ENCODE assay signal across 30 mouse cellular contexts in the genomic region with DNA sequence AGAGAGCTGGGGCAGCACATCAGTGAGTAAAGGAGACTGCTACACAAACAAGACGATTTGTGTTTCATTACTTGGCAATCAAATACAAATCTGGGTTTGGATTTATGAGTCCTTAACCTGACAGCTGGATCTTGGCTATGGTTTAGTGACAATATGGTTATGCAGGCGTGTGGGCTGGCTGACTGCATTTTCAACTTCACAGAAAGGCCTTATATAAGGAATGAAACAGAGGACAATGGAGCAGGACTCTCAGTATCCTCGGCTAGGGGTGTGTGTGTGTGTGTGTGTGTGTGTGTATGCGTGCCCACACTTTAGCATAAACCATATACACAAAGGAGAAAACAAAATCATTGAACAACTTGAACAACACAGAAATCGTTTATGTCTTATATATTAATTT.
DNase-seq lines count a peak whose midpoint lies in the region; ATAC-seq and TF ChIP-seq lines count a peak whose summit lies in the region.
"Had no signal": no experiment of that assay in that cellular context is flagged by ENCODE, and none has a peak within 500 bp of the region (broad histone marks: within the 10 kb centered on the region; RNA-seq: fewer than 3 reads in every experiment).

No protein-coding gene starts in this region.

- no peak for ATAC-seq in forebrain, embryonic 15.5 days (replicated peaks)
- no peak for ATAC-seq in forebrain, embryonic 16.5 days
- ATAC-seq in kidney, postnatal 0 days (replicated peaks; ENCODE audit: low FRiP score, low read depth), result no peak
- ATAC-seq in kidney, embryonic 16.5 days (ENCODE audit: low FRiP score, low TSS enrichment), result no peak
- no peak; the same call in 1 of the 2 replicates for ATAC-seq in midbrain, postnatal 0 days (ENCODE audit: low FRiP score)
- ATAC-seq: intestine, embryonic 15.5 days; midbrain, embryonic 15.5 days; Patski had no signal

- H3K36me3 ChIP-seq in forebrain, embryonic 15.5 days, result no peaks in the 10 kb centered on the region
- no peaks in the 10 kb centered on the region for H3K36me3 ChIP-seq in forebrain, embryonic 16.5 days (ENCODE audit: control insufficient read depth, insufficient read depth)
- H3K36me3 ChIP-seq in kidney, postnatal 0 days (ENCODE audit: insufficient read depth, low read length), result no peaks in the 10 kb centered on the region
- no peaks in the 10 kb centered on the region for H3K36me3 ChIP-seq in kidney, embryonic 16.5 days (ENCODE audit: insufficient read depth, low read length)
- no peaks in the 10 kb centered on the region for H3K36me3 ChIP-seq in midbrain, postnatal 0 days (ENCODE audit: insufficient read depth, low read length)
- no peaks in the 10 kb centered on the region for H3K36me3 ChIP-seq in midbrain, embryonic 10.5 days
- H3K36me3 ChIP-seq: G1E; intestine, embryonic 15.5 days; limb, embryonic 10.5 days; liver, embryonic 15.5 days; lung, embryonic 15.5 days; midbrain, embryonic 15.5 days; neural tube, embryonic 13.5 days had no signal

- H3K27me3 ChIP-seq in forebrain, embryonic 15.5 days, result no peaks in the 10 kb centered on the region
- H3K27me3 ChIP-seq in forebrain, embryonic 16.5 days (replicated peaks; ENCODE audit: control insufficient read depth, insufficient read depth, low read length), result no peaks in the 10 kb centered on the region
- no peaks in the 10 kb centered on the region for H3K27me3 ChIP-seq in kidney, postnatal 0 days (ENCODE audit: insufficient read depth, low read length)
- H3K27me3 ChIP-seq in kidney, embryonic 16.5 days (ENCODE audit: insufficient read depth, low read length), result no peaks in the 10 kb centered on the region
- no peaks in the 10 kb centered on the region for H3K27me3 ChIP-seq in midbrain, postnatal 0 days (ENCODE audit: insufficient read depth, low read length)
- H3K27me3 ChIP-seq in midbrain, embryonic 10.5 days (ENCODE audit: low read depth, poor library complexity, severe bottlenecking), result no peaks in the 10 kb centered on the region
- H3K27me3 ChIP-seq: CH12.LX; intestine, embryonic 15.5 days; liver, embryonic 15.5 days; lung, embryonic 15.5 days; midbrain, embryonic 15.5 days; neural tube, embryonic 13.5 days; Patski had no signal

- H3K4me2 ChIP-seq in forebrain, embryonic 15.5 days (replicated peaks), result no peak overlapping the region
- H3K4me2 ChIP-seq in forebrain, embryonic 16.5 days (ENCODE audit: low read length), result no peak overlapping the region
- no peak overlapping the region for H3K4me2 ChIP-seq in kidney, postnatal 0 days (ENCODE audit: low read length)
- H3K4me2 ChIP-seq in kidney, embryonic 16.5 days (replicated peaks; ENCODE audit: low read depth, low read length), result no peak overlapping the region
- H3K4me2 ChIP-seq in midbrain, postnatal 0 days (ENCODE audit: low read depth, low read length, poor library complexity, severe bottlenecking), result no peak overlapping the region
- H3K4me2 ChIP-seq: hindbrain, embryonic 14.5 days; intestine, embryonic 15.5 days; liver, embryonic 15.5 days; lung, embryonic 15.5 days; midbrain, embryonic 15.5 days; neural tube, embryonic 13.5 days had no signal

- H3K9ac ChIP-seq in forebrain, embryonic 15.5 days (replicated peaks), result no peak overlapping the region
- H3K9ac ChIP-seq in forebrain, embryonic 16.5 days (replicated peaks; ENCODE audit: low read depth, low read length), result no peak overlapping the region
- no peak overlapping the region for H3K9ac ChIP-seq in kidney, postnatal 0 days (ENCODE audit: low read depth, low read length)
- no peak overlapping the region for H3K9ac ChIP-seq in kidney, embryonic 16.5 days (replicated peaks; ENCODE audit: low read length)
- H3K9ac ChIP-seq in midbrain, postnatal 0 days (replicated peaks; ENCODE audit: low read length, poor library complexity, severe bottlenecking), result no peak overlapping the region
- H3K9ac ChIP-seq: hindbrain, embryonic 14.5 days; intestine, embryonic 15.5 days; liver, embryonic 15.5 days; lung, embryonic 15.5 days; midbrain, embryonic 15.5 days; neural tube, embryonic 13.5 days had no signal

- H3K4me1 ChIP-seq in forebrain, embryonic 15.5 days, result no peaks in the 10 kb centered on the region; the same call in 1 of the 2 replicates
- 0 out of 2 replicates have a peak, but pooled peaks cover 2% of the 10 kb centered on the region for H3K4me1 ChIP-seq in forebrain, embryonic 16.5 days (replicated peaks; ENCODE audit: control insufficient read depth, insufficient read depth, low read length)
- H3K4me1 ChIP-seq in kidney, postnatal 0 days (replicated peaks; ENCODE audit: insufficient read depth, low read length), result no peaks in the 10 kb centered on the region
- H3K4me1 ChIP-seq in kidney, embryonic 16.5 days (ENCODE audit: insufficient read depth, low read length), result no peaks in the 10 kb centered on the region
- H3K4me1 ChIP-seq in midbrain, postnatal 0 days (ENCODE audit: insufficient read depth, low read length), result no peaks in the 10 kb centered on the region
- no peaks in the 10 kb centered on the region for H3K4me1 ChIP-seq in midbrain, embryonic 10.5 days
- H3K4me1 ChIP-seq: intestine, embryonic 15.5 days; limb, embryonic 10.5 days; liver, embryonic 15.5 days; lung, embryonic 15.5 days; midbrain, embryonic 15.5 days; neural tube, embryonic 13.5 days had no signal

- TF ChIP-seq CTCF in kidney, postnatal 0 days (IDR thresholded peaks at IDR 0.05; ENCODE audit: low read depth), result no peak
- no peak for TF ChIP-seq CTCF in midbrain, postnatal 0 days (IDR thresholded peaks at IDR 0.05)

- no peak overlapping the region for H3K4me3 ChIP-seq in forebrain, embryonic 15.5 days
- H3K4me3 ChIP-seq in forebrain, embryonic 16.5 days (replicated peaks; ENCODE audit: low read length), result no peak overlapping the region
- no peak overlapping the region for H3K4me3 ChIP-seq in kidney, postnatal 0 days (replicated peaks; ENCODE audit: low read depth, low read length)
- no peak overlapping the region for H3K4me3 ChIP-seq in kidney, embryonic 16.5 days (ENCODE audit: low read length)
- no peak overlapping the region for H3K4me3 ChIP-seq in midbrain, postnatal 0 days (ENCODE audit: low read depth, low read length)
- no peak overlapping the region for H3K4me3 ChIP-seq in midbrain, embryonic 10.5 days
- H3K4me3 ChIP-seq: intestine, embryonic 15.5 days; limb, embryonic 10.5 days; liver, embryonic 15.5 days; lung, embryonic 15.5 days; midbrain, embryonic 15.5 days; myocyte; neural tube, embryonic 13.5 days had no signal

- H3K27ac ChIP-seq in forebrain, embryonic 15.5 days (replicated peaks), result 0 out of 2 replicates have a peak overlapping the region, but pooled peaks have one; percentile 19
- H3K27ac ChIP-seq in forebrain, embryonic 16.5 days (ENCODE audit: low read length), result no peak overlapping the region
- H3K27ac ChIP-seq in kidney, postnatal 0 days, result no peak overlapping the region
- H3K27ac ChIP-seq in kidney, embryonic 16.5 days (ENCODE audit: low read length), result no peak overlapping the region
- no peak overlapping the region for H3K27ac ChIP-seq in midbrain, postnatal 0 days (ENCODE audit: low read depth, low read length)
- no peak overlapping the region for H3K27ac ChIP-seq in midbrain, embryonic 10.5 days (replicated peaks)
- H3K27ac ChIP-seq: hindbrain, embryonic 14.5 days; intestine, embryonic 15.5 days; limb, embryonic 10.5 days; liver, embryonic 15.5 days; lung, embryonic 15.5 days; midbrain, embryonic 15.5 days; neural tube, embryonic 13.5 days had no signal

- 68% methylated on average over 5 of the region's 5 CpGs for WGBS in forebrain, embryonic 15.5 days
- 67% methylated on average over 5 of the region's 5 CpGs for WGBS in forebrain, embryonic 16.5 days
- WGBS in kidney, postnatal 0 days, result 64% methylated on average over 5 of the region's 5 CpGs
- 68% methylated on average over 5 of the region's 5 CpGs for WGBS in kidney, embryonic 16.5 days
- WGBS in midbrain, postnatal 0 days, result 74% methylated on average over 5 of the region's 5 CpGs
- 84% methylated on average over 5 of the region's 5 CpGs for WGBS in midbrain, embryonic 10.5 days

- no peaks in the 10 kb centered on the region for H3K9me3 ChIP-seq in forebrain, embryonic 15.5 days
- H3K9me3 ChIP-seq in forebrain, embryonic 16.5 days (ENCODE audit: control insufficient read depth, low read length), result no peaks in the 10 kb centered on the region
- no peaks in the 10 kb centered on the region for H3K9me3 ChIP-seq in kidney, postnatal 0 days (replicated peaks; ENCODE audit: low read length)
- no peaks in the 10 kb centered on the region for H3K9me3 ChIP-seq in kidney, embryonic 16.5 days (ENCODE audit: low read length)
- H3K9me3 ChIP-seq in midbrain, postnatal 0 days (ENCODE audit: low read length), result no peaks in the 10 kb centered on the region
- no peaks in the 10 kb centered on the region for H3K9me3 ChIP-seq in midbrain, embryonic 10.5 days (replicated peaks)
- H3K9me3 ChIP-seq: intestine, embryonic 15.5 days; limb, embryonic 10.5 days; liver, embryonic 15.5 days; lung, embryonic 15.5 days; midbrain, embryonic 15.5 days; neural tube, embryonic 13.5 days had no signal

- peak; percentile 4 for DNase-seq in kidney, postnatal 0 days (ENCODE audit: low spot score)
- DNase-seq in midbrain, postnatal 0 days (ENCODE audit: low spot score), result peak; percentile 52
- DNase-seq in midbrain, embryonic 10.5 days (ENCODE audit: low spot score), result no peak
- DNase-seq in ovary, postnatal 10 days (ENCODE audit: low spot score), result no peak
- DNase-seq: adrenal gland, postnatal 36 days; B cell, adult 2 months; cerebellum, adult 11-12 months; gastrocnemius, postnatal 36 days; kidney, adult 8-10 months; kidney, postnatal 25 days; liver; lung, postnatal 36 days; right cerebral cortex, adult 18-20 months; right cerebral cortex, postnatal 4 days; thymus, adult 18-20 months; thymus, postnatal 36 days had no signal

Comparison
In these comparisons a context has a peak if more than half of its experiments do, and no peak if none do; other contexts are left out.
1. DNase-seq: peak in kidney, postnatal 0 days (single experiment) and midbrain, postnatal 0 days (single experiment); none in midbrain, embryonic 10.5 days (single experiment) and ovary, postnatal 10 days (single experiment).